Mouse (Mus musculus) megakaryocyte, adult 5-6 weeks (primary cell): ENCODE results near the gene Etv6. TPM values are rescaled to one million over a fixed set of nuclear protein-coding genes. Genes with fewer than 3 reads are reported as not detected.

Source experiments
- ATAC-seq: 2 replicates; pipeline ENCODE4 v1.8.0; 2016; ENCODE audit warnings: mild to moderate bottlenecking, inconsistent platforms; ENCODE audit not compliant: poor library complexity, severe bottlenecking
- total RNA-seq, 2 experiments: library from RNA; stranded (forward) in 1 of 2; stranded (reverse) in 1 of 2; fragments of 153-499, 151-499 nt in 1 of 2; fragments of 221-1000, 200-1000 nt in 1 of 2; gene quantifications; 2 replicates each; pipeline versions ENCODE4 v1.2.3 to v1.2.4; 2015 to 2017

Gene Etv6
- total RNA-seq, 2 experiments from 2014 or later = 32.9 to 66.7 TPM

DNA sequence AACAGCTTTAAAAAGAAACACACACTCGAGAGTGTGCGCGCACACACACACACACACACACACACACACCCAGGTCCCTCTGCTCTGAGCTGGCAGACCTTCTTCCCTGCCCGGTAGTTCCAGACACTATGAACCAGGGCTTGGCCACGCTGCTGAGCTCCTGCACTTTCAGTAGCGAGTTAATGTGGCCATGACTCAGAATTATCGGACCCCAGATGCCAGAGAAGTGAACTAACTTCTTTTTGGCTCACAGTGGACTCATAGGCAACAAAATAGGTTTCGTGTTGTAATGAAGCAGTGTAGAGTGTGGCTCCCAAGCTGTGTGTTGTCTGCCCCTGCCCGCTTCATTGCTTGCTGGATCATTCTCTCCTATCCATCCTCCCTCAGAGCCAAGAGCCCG, 165.1 kb downstream of the Etv6 start:
- no peak for ATAC-seq

- ATAC-seq = peak; percentile 80
Observed at GRCm38 (mm10) chr6:134202176-134202575, 166.7 kb downstream of the Etv6 start.

DNA sequence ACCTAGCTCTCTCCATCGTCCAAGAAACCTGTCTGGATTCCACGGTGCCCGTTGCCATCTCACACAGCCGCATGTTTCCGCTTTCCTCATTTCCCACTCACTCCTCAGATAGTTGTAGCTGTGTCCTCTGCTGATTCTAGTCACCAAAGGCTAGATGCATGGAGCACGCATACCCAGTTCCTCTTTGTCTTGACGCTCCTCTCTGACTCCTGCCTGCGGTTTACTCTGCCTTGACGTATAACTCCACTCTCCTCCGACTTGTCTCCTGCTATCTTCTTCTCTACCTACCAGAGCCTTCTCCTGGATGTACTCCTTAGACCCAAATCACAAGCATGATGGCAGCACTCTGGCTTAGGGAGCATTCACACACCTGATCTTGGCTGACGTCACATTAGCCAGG, 169.7 kb downstream of the Etv6 start:
- ATAC-seq = peak; percentile 63

DNA sequence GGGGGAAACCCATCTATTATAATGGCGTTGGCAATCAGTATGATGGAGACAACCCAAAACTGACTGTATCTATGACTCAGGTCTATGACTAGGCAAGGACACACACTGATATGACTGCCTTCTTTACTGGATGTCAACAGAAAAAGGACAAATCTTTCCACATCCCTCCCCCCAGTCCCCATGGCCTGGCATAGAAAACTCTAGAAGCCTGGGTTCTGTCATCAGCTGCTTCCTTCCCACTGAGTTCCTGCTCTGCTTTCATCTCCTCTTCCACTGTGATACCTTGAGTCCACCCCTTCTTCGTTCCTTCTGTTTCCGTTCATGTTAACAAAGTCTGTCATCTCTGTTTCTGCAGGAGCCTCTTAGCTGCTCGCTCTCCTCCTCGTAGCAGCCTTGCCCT, 170.2 kb downstream of the Etv6 start:
- ATAC-seq = no peak

DNA sequence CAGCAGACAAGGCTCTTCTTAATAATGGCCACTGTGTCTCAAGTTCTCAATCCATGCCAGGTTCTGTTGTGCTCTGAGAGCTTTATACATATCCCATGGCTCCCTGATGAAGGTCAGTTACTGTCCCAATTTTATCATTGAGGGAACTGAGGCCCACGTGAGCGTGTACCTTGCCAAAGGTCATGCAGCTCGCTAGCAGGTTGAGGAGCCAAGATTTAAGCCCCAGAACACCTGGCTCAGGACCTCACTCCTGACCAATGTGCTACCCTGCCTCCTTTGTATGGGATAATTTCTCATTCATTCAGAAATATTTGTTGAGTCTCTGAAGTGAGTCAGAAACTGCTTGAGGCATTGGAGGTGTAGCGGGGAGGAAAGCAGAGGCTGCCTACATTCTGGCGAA, 170.8 kb downstream of the Etv6 start:
- no peak for ATAC-seq

DNA sequence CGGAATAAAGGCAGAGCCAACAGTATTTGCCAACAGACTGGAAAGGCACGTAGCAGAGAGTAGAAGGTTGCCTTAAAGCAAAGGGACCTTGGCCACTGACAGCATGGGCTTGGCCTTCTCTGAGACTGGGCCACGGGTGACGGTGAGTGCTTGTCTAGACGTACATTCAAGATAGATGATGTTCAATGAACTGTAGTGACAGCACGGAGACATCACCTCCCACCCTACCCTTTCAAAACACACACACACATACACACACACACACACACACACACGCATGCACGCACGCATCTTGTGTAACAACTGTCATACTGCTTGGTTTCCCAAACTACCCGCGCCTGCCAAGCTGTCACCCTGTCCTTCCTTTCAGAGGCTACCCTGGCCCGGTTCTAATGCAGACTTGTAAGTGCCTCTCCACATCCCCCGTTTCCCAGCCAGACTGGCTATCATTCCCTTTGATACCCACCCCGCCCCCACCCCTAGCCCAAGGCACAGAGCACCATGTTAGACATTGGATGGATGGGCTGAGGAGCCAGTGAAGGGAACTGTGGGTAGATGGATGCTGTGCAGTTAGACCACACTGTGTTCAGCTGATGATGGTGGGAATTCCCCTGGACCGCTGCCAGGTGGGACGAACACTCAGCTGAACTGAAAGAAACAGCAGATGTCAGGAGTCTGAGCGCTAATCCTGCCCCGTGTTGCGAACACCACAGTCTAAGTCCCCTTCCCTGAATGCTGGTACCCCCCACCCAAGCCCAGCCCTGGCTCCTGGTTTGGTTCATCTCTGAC, 172.1 kb downstream of the Etv6 start:
- no peak for ATAC-seq

DNA sequence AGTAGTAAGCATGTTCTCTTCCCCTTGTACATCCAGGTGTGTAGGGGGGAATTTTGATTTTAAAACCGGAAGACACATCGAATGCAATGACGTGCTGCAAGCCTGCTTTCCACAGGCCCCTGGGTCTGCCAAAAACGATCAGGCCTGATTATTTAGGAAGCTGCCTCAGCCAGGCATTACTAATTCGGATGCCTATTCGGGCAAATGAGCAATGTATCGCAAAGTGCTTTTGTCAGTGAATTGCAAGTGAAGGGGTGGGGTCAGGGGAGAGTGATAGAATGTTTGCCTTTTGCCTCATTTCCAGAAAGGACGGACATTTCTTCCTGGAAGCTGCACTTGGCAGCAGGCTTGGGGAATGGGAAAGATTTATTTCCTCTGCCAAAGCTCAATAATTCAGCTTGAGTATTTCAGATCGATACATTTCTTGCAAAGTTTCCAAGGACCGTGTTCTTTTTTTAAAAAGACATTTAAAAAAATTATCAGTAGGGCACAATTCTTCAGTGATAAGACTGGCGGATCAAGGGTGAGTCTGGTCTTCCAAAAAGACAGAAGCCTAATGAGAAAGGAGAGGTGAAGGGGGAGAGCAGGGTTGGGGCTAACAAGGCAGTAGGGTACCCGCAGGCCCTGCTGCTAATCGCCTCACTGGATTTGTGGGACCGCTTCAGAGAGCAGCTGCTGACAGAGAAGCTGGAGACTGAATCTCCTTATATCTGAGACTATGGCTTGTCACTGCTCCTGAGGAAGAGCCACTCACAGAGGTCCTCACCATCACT, 172.9 kb downstream of the Etv6 start:
- ATAC-seq = no peak

GRCm38 (mm10) chr6:134210675-134211457, 175.4 kb downstream of the Etv6 start:
- no peak for ATAC-seq

DNA sequence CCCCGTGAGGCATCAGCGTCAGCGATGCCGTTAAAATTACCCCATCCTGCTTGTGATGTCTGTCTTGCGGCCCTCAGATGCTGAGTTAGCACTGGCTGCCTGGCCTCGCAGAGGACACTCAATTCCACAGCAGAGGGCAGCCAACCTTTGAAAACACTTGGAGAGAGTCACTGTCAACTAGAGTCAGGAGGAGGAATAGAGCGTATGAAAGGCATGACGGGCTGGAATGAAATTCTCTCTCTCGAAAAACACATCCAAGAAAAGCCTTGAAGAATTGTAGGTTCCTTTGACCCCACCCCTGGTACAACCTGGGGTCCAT, 175.9 kb downstream of the Etv6 start:
- ATAC-seq = no peak

GRCm38 (mm10) chr6:134217747-134218146, 182.2 kb downstream of the Etv6 start:
- no peak for ATAC-seq

- ATAC-seq = no peak
Observed at GRCm38 (mm10) chr6:134218441-134218840, 182.9 kb downstream of the Etv6 start.

DNA sequence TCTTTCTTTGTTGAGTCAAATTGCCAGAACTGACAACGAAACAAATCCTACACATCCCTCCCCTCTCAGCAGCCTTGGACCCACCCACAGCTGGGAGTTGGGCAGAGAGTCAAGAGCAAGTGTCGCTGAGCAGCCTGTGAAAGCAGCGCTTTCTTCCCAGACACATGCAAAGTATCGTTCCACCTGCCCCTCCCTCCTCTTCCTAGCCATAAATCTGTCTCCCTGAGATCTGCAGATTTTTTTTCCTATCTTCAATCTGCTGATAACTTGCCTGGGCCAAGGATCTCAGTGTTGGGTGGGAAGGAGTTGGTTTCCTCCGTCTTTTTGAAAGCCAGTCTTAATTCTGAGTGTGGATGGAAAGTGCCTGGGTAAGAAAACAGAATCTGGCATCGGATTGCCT, 183.9 kb downstream of the Etv6 start:
- no peak for ATAC-seq

DNA sequence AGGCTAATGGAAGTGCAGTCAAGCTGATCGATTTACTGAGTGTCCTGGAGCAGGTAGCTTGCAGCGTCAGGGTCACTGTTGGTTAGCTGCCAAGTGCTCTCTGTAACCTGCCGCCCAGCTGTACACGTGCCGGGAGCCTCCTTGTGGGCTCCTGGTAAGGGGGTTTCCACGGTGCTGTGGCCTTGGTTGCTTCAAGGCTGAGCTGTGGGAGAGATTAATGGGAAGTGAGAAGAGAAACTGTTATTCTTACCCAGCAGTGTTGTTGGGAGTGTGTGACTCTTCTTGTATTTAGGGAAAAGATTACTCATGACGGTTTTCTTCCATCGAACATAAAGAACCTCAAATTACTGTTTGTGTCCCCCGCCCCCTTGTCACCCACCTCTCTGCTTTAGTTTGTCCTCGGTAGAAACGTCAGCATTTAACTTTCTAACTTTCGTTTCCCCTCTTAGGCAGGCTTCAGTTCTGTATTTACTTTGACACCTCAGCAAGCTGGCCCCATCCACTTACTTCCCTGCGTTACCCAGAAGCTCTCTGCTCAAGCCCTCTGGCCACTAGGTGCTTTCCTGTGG, 184.8 kb downstream of the Etv6 start:
- ATAC-seq = peak; percentile 86

GRCm38 (mm10) chr6:134222248-134222929, 186.9 kb downstream of the Etv6 start:
- ATAC-seq = no peak

DNA sequence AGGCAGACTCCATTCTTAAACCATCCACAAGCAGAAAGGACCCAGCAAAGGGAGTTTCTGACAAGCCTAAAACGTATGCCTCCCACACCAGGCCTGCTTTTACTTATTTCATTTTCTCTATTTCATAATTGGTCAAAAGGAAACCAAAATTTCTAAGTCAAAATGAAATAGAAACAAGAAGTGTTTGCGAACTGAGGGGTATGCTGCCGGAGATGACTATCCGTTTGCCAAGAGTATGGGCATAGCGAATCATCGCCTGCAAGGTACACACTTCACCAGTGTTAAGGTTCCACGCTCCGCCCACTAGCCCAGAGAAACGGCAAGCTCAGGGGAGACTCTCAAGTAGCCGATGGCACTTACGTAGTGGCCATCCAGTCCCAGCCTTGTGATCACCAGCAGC, 190.1 kb downstream of the Etv6 start:
- ATAC-seq = 0 out of 2 replicates have a peak, but pooled peaks have one; percentile 10

GRCm38 (mm10) chr6:134226349-134227169, 191.1 kb downstream of the Etv6 start:
- no peak for ATAC-seq

GRCm38 (mm10) chr6:134236311-134236710, 200.8 kb downstream of the Etv6 start:
- ATAC-seq = no peak

GRCm38 (mm10) chr6:134238455-134238854, 203.0 kb downstream of the Etv6 start:
- no peak for ATAC-seq

DNA sequence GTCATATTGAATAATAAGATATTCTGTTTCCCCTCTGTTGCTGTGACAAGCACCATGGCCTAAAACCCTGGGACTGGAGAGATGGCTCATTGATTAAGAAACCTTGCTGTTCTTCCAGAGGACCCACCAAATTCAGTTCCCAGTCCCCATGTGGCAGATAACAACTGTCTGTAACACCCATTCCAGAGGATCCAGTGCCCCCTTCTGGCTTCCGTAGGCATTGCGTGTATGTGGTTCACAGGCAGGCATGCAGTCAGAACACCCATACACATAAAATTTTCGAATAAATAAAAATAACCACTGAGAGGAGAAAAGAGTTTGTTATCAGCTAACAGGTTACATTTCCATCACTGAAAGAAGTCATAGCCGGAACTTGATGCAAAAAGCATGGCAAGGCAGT, 205.5 kb downstream of the Etv6 start:
- no peak for ATAC-seq

- 0 out of 2 replicates have a peak, but pooled peaks have one; percentile 1 for ATAC-seq
Observed at GRCm38 (mm10) chr6:134243119-134243518, 207.6 kb downstream of the Etv6 start.
